Mouse (Mus musculus) heart, embryonic 13.5 days (tissue): ENCODE data around the gene Kidins220. TPM values are rescaled to one million over a fixed set of nuclear protein-coding genes. Genes with fewer than 3 reads are reported as not detected.

ENCODE experiments used
- ATAC-seq: fragments of 200-750 bp; cut with Nextera tagmentation; 2 replicates; pipeline ENCODE4 v1.8.0; 2017; ENCODE audit warnings: moderate TSS enrichment; ENCODE audit not compliant: insufficient number of reproducible peaks, low FRiP score, low TSS enrichment; ENCODE audit errors: extremely low read depth
- H3K27ac ChIP-seq: fragments of 300-500 bp; sonication (generic); replicated peaks from 2 replicates; pipeline ENCODE4 v1.5.1; 2015; ENCODE audit warnings: moderate library complexity, mild to moderate bottlenecking, inconsistent platforms
- H3K27me3 ChIP-seq: fragments of 300-500 bp; sonication (generic); replicated peaks from 2 replicates; pipeline ENCODE4 v1.6.1; 2015; ENCODE audit warnings: mild to moderate bottlenecking, inconsistent platforms
- H3K36me3 ChIP-seq: fragments of 300-500 bp; sonication (generic); 2 replicates; pipeline ENCODE4 v1.6.1; 2015; ENCODE audit warnings: mild to moderate bottlenecking, inconsistent platforms
- H3K4me1 ChIP-seq: fragments of 300-500 bp; sonication (generic); 2 replicates; pipeline ENCODE4 v1.6.1; 2015; ENCODE audit warnings: inconsistent platforms
- H3K4me2 ChIP-seq: fragments of 300-500 bp; sonication (generic); 2 replicates; pipeline ENCODE4 v1.6.1; 2015; ENCODE audit warnings: inconsistent platforms, mild to moderate bottlenecking, moderate library complexity
- H3K4me3 ChIP-seq: fragments of 300-500 bp; sonication (generic); 2 replicates; pipeline ENCODE4 v1.5.1; 2015; ENCODE audit warnings: moderate library complexity, mild to moderate bottlenecking, inconsistent platforms
- H3K9ac ChIP-seq: fragments of 300-500 bp; sonication (generic); 2 replicates; pipeline ENCODE4 v1.6.1; 2015; ENCODE audit warnings: inconsistent platforms, mild to moderate bottlenecking, moderate library complexity
- H3K9me3 ChIP-seq: fragments of 300-500 bp; sonication (generic); 2 replicates; pipeline ENCODE4 v1.6.1; 2016; ENCODE audit warnings: inconsistent platforms
- WGBS: fragments of 180-500 bp; shearing (Covaris S2); methylation state at CpG from one replicate; pipeline ENCODE4 v1.1.7; 2015; ENCODE audit warnings: mixed read lengths; 5-methylcytosine and 5-hydroxymethylcytosine counted together
- polyA plus RNA-seq: library from polyadenylated mRNA; unstranded; fragments of >200 nt; fragmentation: Nextera tagmentation; extraction: Ambion mirVana; gene quantifications from 2 replicates; pipeline ENCODE4 v1.2.1, GENCODE M21; 2015

Kidins220 gene
- polyA plus RNA-seq, 1 experiment from 2014 or later, result 30.1 TPM

GRCm38 (mm10) chr12:24942619-24943287, 32.0 kb upstream of the Kidins220 start:
- Histone ChIP-seq H3K4me2 (no peak overlapping the region), H3K4me1 (peaks cover 23% of the 10 kb centered on the region), H3K36me3 (peaks cover 40% of the 10 kb centered on the region), H3K9ac (no peak overlapping the region), H3K27me3 (no peaks in the 10 kb centered on the region), H3K4me3 (no peak overlapping the region), H3K9me3 (no peaks in the 10 kb centered on the region), H3K27ac (no peak overlapping the region)
- no peak for ATAC-seq
- 66% methylated on average over 9 of the region's 9 CpGs for WGBS

- Histone ChIP-seq H3K4me2 (no peak overlapping the region), H3K4me3 (no peak overlapping the region)
- 82% methylated on average over 4 of the region's 4 CpGs for WGBS
These were observed 31.3 kb upstream of the Kidins220 start for GRCm38 (mm10) chr12:24943427-24943826.

GRCm38 (mm10) chr12:24944597-24944996, 30.1 kb upstream of the Kidins220 start:
- no peak overlapping the region for H3K4me2 ChIP-seq
- H3K4me3 ChIP-seq, result no peak overlapping the region
- no peaks in the 10 kb centered on the region for H3K9me3 ChIP-seq
- WGBS, result 59% methylated on average over 7 of the region's 7 CpGs
- H3K4me1 ChIP-seq, result peaks cover 19% of the 10 kb centered on the region
- H3K27ac ChIP-seq, result peak overlapping the region; percentile 54
- H3K9ac ChIP-seq, result peak overlapping the region; percentile 44; the same call in 1 of the 2 replicates
- no peaks in the 10 kb centered on the region for H3K27me3 ChIP-seq
- H3K36me3 ChIP-seq, result peaks cover 44% of the 10 kb centered on the region
- no peak for ATAC-seq

More at GRCm38 (mm10) chr12:24943427-24943826, 31.3 kb upstream of the Kidins220 start:
- Histone ChIP-seq H3K9me3 (no peaks in the 10 kb centered on the region), H3K36me3 (peaks cover 40% of the 10 kb centered on the region), H3K4me1 (peaks cover 23% of the 10 kb centered on the region), H3K27me3 (no peaks in the 10 kb centered on the region), H3K9ac (no peak overlapping the region), H3K27ac (no peak overlapping the region; the same call in 1 of the 2 replicates)
- no peak for ATAC-seq

- Histone ChIP-seq H3K9ac (no peak overlapping the region), H3K36me3 (peaks cover 41% of the 10 kb centered on the region), H3K27ac (no peak overlapping the region), H3K4me1 (peaks cover 14% of the 10 kb centered on the region), H3K4me3 (no peak overlapping the region), H3K4me2 (no peak overlapping the region), H3K9me3 (peaks cover 3% of the 10 kb centered on the region; the same call in 1 of the 2 replicates), H3K27me3 (no peaks in the 10 kb centered on the region)
- ATAC-seq, result no peak
- 86% methylated on average over 14 of the region's 14 CpGs for WGBS
These were observed 27.7 kb upstream of the Kidins220 start for GRCm38 (mm10) chr12:24947065-24947464.

- no peak for ATAC-seq
- H3K9ac ChIP-seq, result no peak overlapping the region
- no peak overlapping the region for H3K4me3 ChIP-seq
- peaks cover 3% of the 10 kb centered on the region; the same call in 1 of the 2 replicates for H3K9me3 ChIP-seq
- H3K36me3 ChIP-seq, result peaks cover 44% of the 10 kb centered on the region
- no peaks in the 10 kb centered on the region for H3K27me3 ChIP-seq
- H3K4me1 ChIP-seq, result peaks cover 5% of the 10 kb centered on the region; the same call in 1 of the 2 replicates
- no peak overlapping the region for H3K4me2 ChIP-seq
- WGBS, result 63% methylated on average over 3 of the region's 3 CpGs
- no peak overlapping the region for H3K27ac ChIP-seq
These were observed 26.4 kb upstream of the Kidins220 start for GRCm38 (mm10) chr12:24948344-24948743.

GRCm38 (mm10) chr12:24950376-24951046, 24.2 kb upstream of the Kidins220 start:
- Histone ChIP-seq H3K9ac (no peak overlapping the region), H3K27ac (no peak overlapping the region), H3K36me3 (peaks cover 59% of the 10 kb centered on the region), H3K4me3 (no peak overlapping the region), H3K4me2 (no peak overlapping the region), H3K27me3 (no peaks in the 10 kb centered on the region), H3K4me1 (peaks cover 9% of the 10 kb centered on the region; the same call in 1 of the 2 replicates), H3K9me3 (peaks cover 3% of the 10 kb centered on the region; the same call in 1 of the 2 replicates)
- WGBS, result 87% methylated on average over 7 of the region's 7 CpGs
- ATAC-seq, result no peak

GRCm38 (mm10) chr12:24952147-24952546, 22.6 kb upstream of the Kidins220 start:
- Histone ChIP-seq H3K9me3 (peaks cover 3% of the 10 kb centered on the region; the same call in 1 of the 2 replicates), H3K9ac (no peak overlapping the region), H3K4me2 (no peak overlapping the region), H3K4me1 (peaks cover 9% of the 10 kb centered on the region; the same call in 1 of the 2 replicates), H3K27me3 (no peaks in the 10 kb centered on the region), H3K36me3 (peaks cover 60% of the 10 kb centered on the region), H3K27ac (no peak overlapping the region), H3K4me3 (no peak overlapping the region)
- WGBS, result 44% methylated on average over 6 of the region's 6 CpGs
- ATAC-seq, result no peak

GRCm38 (mm10) chr12:24955137-24955536, 19.6 kb upstream of the Kidins220 start:
- peaks cover 15% of the 10 kb centered on the region; the same call in 1 of the 2 replicates for H3K4me1 ChIP-seq
- H3K9me3 ChIP-seq, result peaks cover 3% of the 10 kb centered on the region; the same call in 1 of the 2 replicates
- H3K36me3 ChIP-seq, result peaks cover 69% of the 10 kb centered on the region
- peak overlapping the region; percentile 7; the same call in 1 of the 2 replicates for H3K27ac ChIP-seq
- no peak for ATAC-seq
- 39% methylated on average over 9 of the region's 9 CpGs for WGBS
- no peak overlapping the region for H3K4me3 ChIP-seq
- no peaks in the 10 kb centered on the region for H3K27me3 ChIP-seq
- no peak overlapping the region for H3K9ac ChIP-seq
- H3K4me2 ChIP-seq, result no peak overlapping the region

GRCm38 (mm10) chr12:24958526-24958925, 16.2 kb upstream of the Kidins220 start:
- Histone ChIP-seq H3K9me3 (no peaks in the 10 kb centered on the region), H3K4me2 (no peak overlapping the region), H3K36me3 (peaks cover 41% of the 10 kb centered on the region), H3K4me3 (no peak overlapping the region), H3K4me1 (peaks cover 31% of the 10 kb centered on the region), H3K9ac (no peak overlapping the region), H3K27me3 (no peaks in the 10 kb centered on the region), H3K27ac (no peak overlapping the region)
- 80% methylated on average over 3 of the region's 3 CpGs for WGBS
- no peak for ATAC-seq

GRCm38 (mm10) chr12:24961821-24962220, 12.9 kb upstream of the Kidins220 start:
- Histone ChIP-seq H3K4me2 (no peak overlapping the region), H3K9ac (no peak overlapping the region), H3K27ac (no peak overlapping the region), H3K9me3 (0 out of 2 replicates have a peak, but pooled peaks cover 4% of the 10 kb centered on the region), H3K36me3 (peaks cover 23% of the 10 kb centered on the region), H3K4me3 (no peak overlapping the region), H3K4me1 (peaks cover 27% of the 10 kb centered on the region), H3K27me3 (no peaks in the 10 kb centered on the region)
- WGBS, result 83% methylated on average over 7 of the region's 7 CpGs
- no peak for ATAC-seq

- Histone ChIP-seq H3K27ac (no peak overlapping the region), H3K4me3 (no peak overlapping the region), H3K27me3 (no peaks in the 10 kb centered on the region), H3K4me2 (no peak overlapping the region), H3K36me3 (peaks cover 16% of the 10 kb centered on the region), H3K4me1 (peaks cover 27% of the 10 kb centered on the region), H3K9ac (no peak overlapping the region), H3K9me3 (0 out of 2 replicates have a peak, but pooled peaks cover 5% of the 10 kb centered on the region)
- WGBS, result 83% methylated on average over 11 of the region's 11 CpGs
- ATAC-seq, result no peak
These were observed 12.3 kb upstream of the Kidins220 start for GRCm38 (mm10) chr12:24962362-24962967.
